In the genomic region with DNA sequence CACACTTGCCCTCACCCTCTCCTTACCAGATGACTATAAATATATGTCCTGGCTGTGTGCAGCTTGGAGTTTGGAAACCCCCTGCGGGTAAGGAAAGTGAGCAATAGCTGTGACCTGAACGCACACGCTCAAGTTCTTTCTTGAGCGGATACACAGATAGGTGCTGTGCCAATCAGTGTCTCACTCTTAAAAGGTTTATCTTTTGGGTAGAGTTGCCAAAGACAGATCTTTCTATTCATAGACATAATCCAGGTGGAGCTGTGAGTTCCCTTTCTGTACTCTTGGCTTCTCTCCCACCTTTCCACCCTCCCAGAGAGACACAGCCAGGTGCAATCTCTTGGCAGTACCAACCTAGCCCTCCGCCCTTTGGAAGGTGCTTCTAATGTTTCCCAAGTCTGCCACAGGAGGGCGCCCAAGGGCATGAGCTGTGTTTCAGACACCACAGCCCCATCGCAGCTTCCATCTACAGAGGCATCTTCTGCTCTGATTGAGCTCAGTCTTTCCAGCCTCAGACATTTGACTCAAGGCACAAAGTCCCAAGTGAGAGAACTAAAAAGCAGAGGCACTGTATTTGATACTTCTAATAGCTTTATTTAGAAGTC, we compare ENCODE assay signal across 8 mouse cellular contexts. TPM values are rescaled to one million over a fixed set of nuclear protein-coding genes. Genes with fewer than 3 reads are reported as not detected.
DNase-seq lines count a peak whose midpoint lies in the region; ATAC-seq and TF ChIP-seq lines count a peak whose summit lies in the region.
"Had no signal": no experiment of that assay in that cellular context is flagged by ENCODE, and none has a peak within 500 bp of the region (broad histone marks: within the 10 kb centered on the region; RNA-seq: fewer than 3 reads in every experiment).

No protein-coding gene starts in this region.

- no peaks in the 10 kb centered on the region for H3K27me3 ChIP-seq in kidney, adult 2 months (replicated peaks; ENCODE audit: control insufficient read depth, insufficient read depth, low read length)
- peaks cover 40% of the 10 kb centered on the region for H3K27me3 ChIP-seq in limb, embryonic 10.5 days (ENCODE audit: low read depth, poor library complexity, severe bottlenecking)
- no peaks in the 10 kb centered on the region for H3K27me3 ChIP-seq in stomach, postnatal 0 days (ENCODE audit: control insufficient read depth, insufficient read depth, low read length)

- H3K27ac ChIP-seq in kidney, adult 2 months (ENCODE audit: insufficient read depth, low read depth, low read length) = no peak overlapping the region
- no peak overlapping the region for H3K27ac ChIP-seq in limb, embryonic 10.5 days
- no peak overlapping the region for H3K27ac ChIP-seq in stomach, postnatal 0 days (replicated peaks)

- H3K4me2 ChIP-seq in stomach, postnatal 0 days (replicated peaks; ENCODE audit: low read depth) = no peak overlapping the region

- H3K4me3 ChIP-seq in kidney, adult 2 months (ENCODE audit: insufficient read depth, low read depth, low read length) = no peak overlapping the region
- H3K4me3 ChIP-seq in limb, embryonic 10.5 days = no peak overlapping the region
- no peak overlapping the region for H3K4me3 ChIP-seq in stomach, postnatal 0 days (ENCODE audit: low read depth, low read length)

- 39% methylated on average over 7 of the region's 7 CpGs for WGBS in kidney, adult 2 months
- WGBS in limb, embryonic 10.5 days = 50% methylated on average over 7 of the region's 7 CpGs
- 33% methylated on average over 7 of the region's 7 CpGs for WGBS in stomach, postnatal 0 days

- peak; percentile 85 for TF ChIP-seq CTCF in kidney, adult 2 months (conservative IDR thresholded peaks at IDR 0.05; ENCODE audit: insufficient read depth, insufficient read length, low read depth, low read length)
- TF ChIP-seq CTCF in stomach, postnatal 0 days (IDR thresholded peaks at IDR 0.05; ENCODE audit: low read depth) = peak; percentile 97

- peak; percentile 90 for DNase-seq in adrenal gland, postnatal 14 days
- DNase-seq in embryo, embryonic 10 days (ENCODE audit: low spot score) = peak; percentile 91
- peak; percentile 51 for DNase-seq in gastrocnemius, postnatal 25 days
- peak; percentile 71 for DNase-seq in kidney, adult 2 months
- peak; percentile 90 for DNase-seq in limb, embryonic 10.5 days (ENCODE audit: low spot score)
- peak; percentile 82 for DNase-seq in neural tube, embryonic 10.5 days (ENCODE audit: extremely low spot score, low spot score)
- peak; percentile 86 for DNase-seq in stomach, postnatal 0 days (ENCODE audit: low spot score)

- TF ChIP-seq POLR2A in kidney, adult 2 months (IDR thresholded peaks at IDR 0.05; ENCODE audit: low read depth, low read length) = no peak

- H3K36me3 ChIP-seq in kidney, adult 2 months (ENCODE audit: control insufficient read depth, insufficient read depth, low read length) = no peaks in the 10 kb centered on the region
- no peaks in the 10 kb centered on the region for H3K36me3 ChIP-seq in limb, embryonic 10.5 days
- H3K36me3 ChIP-seq in stomach, postnatal 0 days (ENCODE audit: control insufficient read depth, insufficient read depth, low read length) = no peaks in the 10 kb centered on the region

- no peak for TF ChIP-seq EP300 in stomach, postnatal 0 days (optimal IDR thresholded peaks at IDR 0.05)

- no peak overlapping the region for H3K9ac ChIP-seq in stomach, postnatal 0 days (ENCODE audit: low read length)

- no peaks in the 10 kb centered on the region for H3K9me3 ChIP-seq in limb, embryonic 10.5 days (replicated peaks)
- H3K9me3 ChIP-seq in stomach, postnatal 0 days (ENCODE audit: control insufficient read depth, low read length) = no peaks in the 10 kb centered on the region

- peak; percentile 80; the same call in 1 of the 2 replicates for ATAC-seq in stomach, postnatal 0 days (ENCODE audit: low FRiP score, low TSS enrichment)

- H3K4me1 ChIP-seq in kidney, adult 2 months (ENCODE audit: control insufficient read depth, insufficient read depth, low read length) = no peaks in the 10 kb centered on the region
- 0 out of 2 replicates have a peak, but pooled peaks cover 6% of the 10 kb centered on the region for H3K4me1 ChIP-seq in limb, embryonic 10.5 days
- no peaks in the 10 kb centered on the region for H3K4me1 ChIP-seq in stomach, postnatal 0 days (replicated peaks; ENCODE audit: control insufficient read depth, insufficient read depth)

RNA-seq across cellular contexts. Expression of a gene that starts 8.8 kb away (rescaled TPM):
- total RNA-seq in adrenal gland, postnatal 14 days (2021) = 33.3 and 35.1 TPM in 2 replicates
- 10 to 100 TPM; 62.2 to 65.8 TPM for total RNA-seq in gastrocnemius, postnatal 25 days (2021)
- polyA plus RNA-seq in kidney, adult 2 months (2012; rRNA removed) = 33.4 and 40.2 TPM in 2 replicates
- 7.4 and 21.8 TPM in 2 replicates for polyA plus RNA-seq in limb, embryonic 10.5 days (2016; fragmentation: Nextera tagmentation; extraction: Ambion mirVana)
- 58.6 and 59.2 TPM in 2 replicates for polyA plus RNA-seq in stomach, postnatal 0 days (2015; fragmentation: Nextera tagmentation; extraction: Ambion mirVana)
- total RNA-seq: neutrophil, adult 5-6 weeks had no signal
